Mouse (Mus musculus) limb, embryonic 12.5 days (tissue): ENCODE measurements around the gene Rapgef6. TPM values are rescaled to one million over a fixed set of nuclear protein-coding genes. Genes with fewer than 3 reads are reported as not detected.
"Not testable (repeated sequence)": the region's sequence is repeated elsewhere in the genome, so short reads cannot be mapped to it uniquely, and the experiment has no call there.

Experiments used
- ATAC-seq: fragments of 200-750 bp; cut with Nextera tagmentation; 2 replicates; pipeline ENCODE4 v1.8.0; 2017; ENCODE audit warnings: low read depth, moderate TSS enrichment; ENCODE audit not compliant: insufficient number of reproducible peaks, insufficient read depth, low FRiP score, low TSS enrichment
- H3K27ac ChIP-seq: fragments of 300-500 bp; sonication (generic); 2 replicates; pipeline ENCODE4 v1.5.1; 2016; ENCODE audit warnings: mild to moderate bottlenecking, moderate library complexity
- H3K27me3 ChIP-seq: fragments of 300-500 bp; sonication (generic); 2 replicates; pipeline ENCODE4 v1.6.1; 2016; ENCODE audit warnings: mild to moderate bottlenecking, moderate library complexity
- H3K36me3 ChIP-seq: fragments of 300-500 bp; sonication (generic); 2 replicates; pipeline ENCODE4 v1.6.1; 2016; ENCODE audit warnings: mild to moderate bottlenecking, moderate library complexity
- H3K4me1 ChIP-seq: fragments of 300-500 bp; sonication (generic); replicated peaks from 2 replicates; pipeline ENCODE4 v1.6.1; 2016
- H3K4me2 ChIP-seq: fragments of 300-500 bp; sonication (generic); 2 replicates; pipeline ENCODE4 v1.6.1; 2016; ENCODE audit warnings: mild to moderate bottlenecking, moderate library complexity
- H3K4me3 ChIP-seq: fragments of 300-500 bp; sonication (generic); replicated peaks from 2 replicates; pipeline ENCODE4 v1.5.1; 2016; ENCODE audit warnings: mild to moderate bottlenecking
- H3K9ac ChIP-seq: fragments of 300-500 bp; sonication (generic); replicated peaks from 2 replicates; pipeline ENCODE4 v1.6.1; 2016; ENCODE audit warnings: mild to moderate bottlenecking, moderate library complexity
- H3K9me3 ChIP-seq: fragments of 300-500 bp; sonication (generic); 2 replicates; pipeline ENCODE4 v1.6.1; 2016; ENCODE audit warnings: mild to moderate bottlenecking, moderate library complexity
- WGBS: fragments of 180-500 bp; shearing (Covaris S2); methylation state at CpG from one replicate; pipeline ENCODE4 v1.1.7; 2016; 5-methylcytosine and 5-hydroxymethylcytosine counted together
- polyA plus RNA-seq: library from polyadenylated mRNA; unstranded; fragments of >200 nt; fragmentation: Nextera tagmentation; extraction: Ambion mirVana; gene quantifications from 2 replicates; pipeline ENCODE4 v1.2.1, GENCODE M21; 2016

Gene Rapgef6
- polyA plus RNA-seq, 1 experiment from 2014 or later, result 37.9 TPM

- Histone ChIP-seq H3K27ac (no peak overlapping the region), H3K4me3 (no peak overlapping the region), H3K27me3 (no peaks in the 10 kb centered on the region), H3K9me3 (no peaks in the 10 kb centered on the region), H3K4me1 (no peaks in the 10 kb centered on the region), H3K36me3 (no peaks in the 10 kb centered on the region), H3K9ac (no peak overlapping the region), H3K4me2 (no peak overlapping the region)
- ATAC-seq, result no peak
- WGBS, result 99% methylated on average over 2 of the region's 2 CpGs
Measured at GRCm38 (mm10) chr11:54574741-54575140, 52.1 kb downstream of the Rapgef6 start.

- WGBS, result 68% methylated on average over 3 of the region's 3 CpGs
- H3K27ac ChIP-seq, result no peak overlapping the region
Measured at GRCm38 (mm10) chr11:54592585-54592984, 69.9 kb downstream of the Rapgef6 start.

GRCm38 (mm10) chr11:54594049-54594448 is 71.4 kb downstream of the Rapgef6 start:
- no peak overlapping the region for H3K4me2 ChIP-seq
- no peaks in the 10 kb centered on the region for H3K9me3 ChIP-seq
- no peak overlapping the region for H3K27ac ChIP-seq
- H3K4me3 ChIP-seq, result no peak overlapping the region
- 83% methylated on average over 2 of the region's 2 CpGs for WGBS
- H3K4me1 ChIP-seq, result no peaks in the 10 kb centered on the region
- H3K27me3 ChIP-seq, result no peaks in the 10 kb centered on the region
- no peaks in the 10 kb centered on the region for H3K36me3 ChIP-seq
- no peak overlapping the region for H3K9ac ChIP-seq
- ATAC-seq, result no peak

More at GRCm38 (mm10) chr11:54592585-54592984, 69.9 kb downstream of the Rapgef6 start:
- no peaks in the 10 kb centered on the region for H3K27me3 ChIP-seq
- H3K9ac ChIP-seq, result no peak overlapping the region
- no peaks in the 10 kb centered on the region for H3K9me3 ChIP-seq
- H3K4me3 ChIP-seq, result no peak overlapping the region
- H3K4me1 ChIP-seq, result no peaks in the 10 kb centered on the region
- no peaks in the 10 kb centered on the region for H3K36me3 ChIP-seq
- no peak for ATAC-seq
- H3K4me2 ChIP-seq, result no peak overlapping the region

- 79% methylated on average over 4 of the region's 4 CpGs for WGBS
- Histone ChIP-seq H3K9me3 (no peaks in the 10 kb centered on the region), H3K4me3 (no peak overlapping the region), H3K4me2 (no peak overlapping the region), H3K4me1 (no peaks in the 10 kb centered on the region), H3K27ac (no peak overlapping the region), H3K36me3 (no peaks in the 10 kb centered on the region), H3K27me3 (no peaks in the 10 kb centered on the region), H3K9ac (no peak overlapping the region)
- ATAC-seq, result no peak
Measured at GRCm38 (mm10) chr11:54595053-54595452, 72.4 kb downstream of the Rapgef6 start.

GRCm38 (mm10) chr11:54595905-54596555 is 73.4 kb downstream of the Rapgef6 start:
- Histone ChIP-seq H3K4me3 (no peak overlapping the region), H3K27me3 (no peaks in the 10 kb centered on the region), H3K9ac (no peak overlapping the region)

GRCm38 (mm10) chr11:54597902-54598447 is 75.3 kb downstream of the Rapgef6 start:
- Histone ChIP-seq H3K4me3 (no peak overlapping the region), H3K9ac (no peak overlapping the region), H3K27ac (no peak overlapping the region), H3K36me3 (no peaks in the 10 kb centered on the region), H3K9me3 (no peaks in the 10 kb centered on the region), H3K4me2 (no peak overlapping the region), H3K27me3 (no peaks in the 10 kb centered on the region), H3K4me1 (no peaks in the 10 kb centered on the region)
- 71% methylated on average over 1 of the region's 1 CpGs for WGBS
- no peak for ATAC-seq

More at GRCm38 (mm10) chr11:54595905-54596555, 73.4 kb downstream of the Rapgef6 start:
- no peak overlapping the region for H3K4me2 ChIP-seq
- H3K27ac ChIP-seq, result no peak overlapping the region
- H3K36me3 ChIP-seq, result no peaks in the 10 kb centered on the region
- no peaks in the 10 kb centered on the region for H3K9me3 ChIP-seq
- no peaks in the 10 kb centered on the region for H3K4me1 ChIP-seq
- 90% methylated on average over 8 of the region's 8 CpGs for WGBS
- ATAC-seq, result no peak

GRCm38 (mm10) chr11:54601121-54601520 is 78.5 kb downstream of the Rapgef6 start:
- H3K27ac ChIP-seq, result no peak overlapping the region
- H3K9me3 ChIP-seq, result no peaks in the 10 kb centered on the region
- WGBS, result 87% methylated on average over 2 of the region's 2 CpGs
- no peak overlapping the region for H3K4me2 ChIP-seq
- no peaks in the 10 kb centered on the region for H3K4me1 ChIP-seq
- no peaks in the 10 kb centered on the region for H3K36me3 ChIP-seq
- H3K4me3 ChIP-seq, result no peak overlapping the region
- ATAC-seq, result no peak
- no peak overlapping the region for H3K9ac ChIP-seq
- H3K27me3 ChIP-seq, result no peaks in the 10 kb centered on the region

- H3K4me3 ChIP-seq, H3K36me3 ChIP-seq, H3K27me3 ChIP-seq, H3K27ac ChIP-seq, H3K9ac ChIP-seq, H3K4me2 ChIP-seq, H3K4me1 ChIP-seq, H3K9me3 ChIP-seq, ATAC-seq: not testable (repeated sequence)
- WGBS, result 89% methylated on average over 1 of the region's 1 CpGs
Measured at GRCm38 (mm10) chr11:54602764-54603163, 80.1 kb downstream of the Rapgef6 start.

- Histone ChIP-seq H3K36me3 (no peaks in the 10 kb centered on the region), H3K4me3 (no peak overlapping the region), H3K9ac (no peak overlapping the region), H3K27ac (no peak overlapping the region), H3K4me2 (no peak overlapping the region), H3K4me1 (no peaks in the 10 kb centered on the region), H3K27me3 (no peaks in the 10 kb centered on the region), H3K9me3 (no peaks in the 10 kb centered on the region)
- no peak for ATAC-seq
- WGBS, result 79% methylated on average over 3 of the region's 3 CpGs
Measured at GRCm38 (mm10) chr11:54604415-54604814, 81.8 kb downstream of the Rapgef6 start.

GRCm38 (mm10) chr11:54613628-54614027 is 91.0 kb downstream of the Rapgef6 start:
- Histone ChIP-seq H3K36me3 (no peaks in the 10 kb centered on the region), H3K4me2 (no peak overlapping the region), H3K4me1 (no peaks in the 10 kb centered on the region), H3K27ac (no peak overlapping the region), H3K4me3 (no peak overlapping the region), H3K27me3 (no peaks in the 10 kb centered on the region), H3K9ac (no peak overlapping the region), H3K9me3 (no peaks in the 10 kb centered on the region)
- ATAC-seq, result no peak

- Histone ChIP-seq H3K27me3 (no peaks in the 10 kb centered on the region), H3K4me2 (no peak overlapping the region), H3K4me3 (no peak overlapping the region), H3K27ac (no peak overlapping the region), H3K9ac (no peak overlapping the region), H3K4me1 (no peaks in the 10 kb centered on the region), H3K36me3 (no peaks in the 10 kb centered on the region), H3K9me3 (no peaks in the 10 kb centered on the region)
- no peak for ATAC-seq
- 93% methylated on average over 1 of the region's 1 CpGs for whole genome bisulfite sequencing
Measured at GRCm38 (mm10) chr11:54614560-54614959, 91.9 kb downstream of the Rapgef6 start.

- no peak overlapping the region for H3K4me3 ChIP-seq
- H3K27me3 ChIP-seq, result no peaks in the 10 kb centered on the region
- H3K9ac ChIP-seq, result no peak overlapping the region
- no peak overlapping the region for H3K4me2 ChIP-seq
- ATAC-seq, result no peak
- no peak overlapping the region for H3K27ac ChIP-seq
- 38% methylated on average over 2 of the region's 2 CpGs for WGBS
- H3K9me3 ChIP-seq, result no peaks in the 10 kb centered on the region
- H3K4me1 ChIP-seq, result no peaks in the 10 kb centered on the region
- H3K36me3 ChIP-seq, result peaks cover 7% of the 10 kb centered on the region; the same call in 1 of the 2 replicates
Measured at GRCm38 (mm10) chr11:54618841-54619240, 96.2 kb downstream of the Rapgef6 start.
